13 mouse cellular contexts compared by ENCODE assay signal in the genomic region with DNA sequence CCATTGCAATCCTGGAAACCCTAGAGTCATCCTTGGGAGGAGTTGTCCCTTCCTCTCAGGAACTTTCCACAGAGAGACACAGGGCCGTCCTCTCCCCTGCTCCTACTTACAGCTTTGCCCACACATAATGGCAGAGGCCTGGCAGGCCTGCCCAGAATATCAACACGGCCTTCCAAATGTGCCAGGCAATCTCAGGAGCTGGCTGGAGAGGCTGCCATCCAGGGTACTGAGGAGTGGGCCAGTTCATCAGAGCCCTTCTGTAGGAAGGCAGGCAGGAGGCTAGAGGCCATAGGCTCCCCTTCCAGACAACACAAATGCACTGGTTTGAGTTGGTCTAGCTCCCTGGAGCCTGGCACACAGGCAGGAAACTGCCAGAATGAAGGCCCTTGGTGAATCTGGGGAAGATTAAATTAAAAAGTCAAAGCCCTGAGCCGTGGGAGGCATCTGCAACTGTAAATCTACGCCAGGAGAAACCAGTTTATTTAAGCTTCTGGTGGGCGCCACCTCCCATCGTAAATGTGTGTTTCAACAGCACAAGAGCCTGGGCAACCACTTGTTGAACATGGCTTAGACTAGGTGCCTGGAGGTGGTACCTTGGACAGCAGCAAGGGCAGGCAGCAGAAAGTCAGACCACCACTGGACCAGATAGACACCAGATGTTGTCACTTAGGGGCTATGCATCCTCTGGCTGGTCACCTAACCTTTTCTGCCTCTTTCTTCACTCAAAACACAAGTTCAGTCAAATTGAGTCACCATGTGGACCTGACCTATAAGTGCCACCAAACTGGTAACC.
DNase-seq lines count a peak whose midpoint lies in the region; ATAC-seq and TF ChIP-seq lines count a peak whose summit lies in the region.
"Had no signal": no experiment of that assay in that cellular context is flagged by ENCODE, and none has a peak within 500 bp of the region (broad histone marks: within the 10 kb centered on the region; RNA-seq: fewer than 3 reads in every experiment).

No protein-coding gene starts in this region.

- H3K9ac ChIP-seq in hindbrain, postnatal 0 days (replicated peaks; ENCODE audit: low read length), result no peak overlapping the region
- H3K9ac ChIP-seq: heart, embryonic 13.5 days; liver, postnatal 0 days had no signal

- H3K27ac ChIP-seq in hindbrain, postnatal 0 days, result 0 out of 2 replicates have a peak overlapping the region, but pooled peaks have one; percentile 27
- H3K27ac ChIP-seq: heart, embryonic 13.5 days; layer of hippocampus, adult 2 months had no signal

- no peaks in the 10 kb centered on the region for H3K27me3 ChIP-seq in hindbrain, postnatal 0 days (ENCODE audit: insufficient read depth, low read length)
- H3K27me3 ChIP-seq: heart, embryonic 13.5 days had no signal

- no peaks in the 10 kb centered on the region for H3K36me3 ChIP-seq in hindbrain, postnatal 0 days (ENCODE audit: insufficient read depth, low read length)
- H3K36me3 ChIP-seq: heart, embryonic 13.5 days had no signal

- WGBS in hindbrain, postnatal 0 days, result 64% methylated on average over 6 of the region's 6 CpGs

- peak; percentile 82 for ATAC-seq in hindbrain, postnatal 0 days
- ATAC-seq in activated CD4-positive, CD25-positive, alpha-beta regulatory T cell, adult 4 months, result no peak
- ATAC-seq: liver, postnatal 0 days had no signal

- peak; percentile 11 to 61 for DNase-seq in frontal cortex, postnatal 36 days (ENCODE audit: low spot score in 2 of 2)
- no peak for DNase-seq in frontal cortex, postnatal 25 days (ENCODE audit: low spot score in 2 of 2)
- peak; percentile 8 to 31 for DNase-seq in layer of hippocampus, postnatal 10 days (ENCODE audit: low spot score in 2 of 2)
- DNase-seq in layer of hippocampus, postnatal 25 days (ENCODE audit: extremely low spot score in 1 of 2, low spot score in 1 of 2), result no peak
- peak; percentile 18 for DNase-seq in R1 (ENCODE audit: low read depth, low spot score)
- peak; percentile 60 for DNase-seq in hindbrain, postnatal 0 days (ENCODE audit: low spot score)
- no peak for DNase-seq in urinary bladder, adult 2 months (ENCODE audit: low spot score)
- DNase-seq: cerebellum, adult 11-12 months; liver, postnatal 0 days had no signal

- TF ChIP-seq CTCF in hindbrain, postnatal 0 days (IDR thresholded peaks at IDR 0.05; ENCODE audit: low read depth), result no peak

- peaks cover 4% of the 10 kb centered on the region; the same call in 1 of the 2 replicates for H3K4me1 ChIP-seq in hindbrain, postnatal 0 days (ENCODE audit: insufficient read depth, low read length)
- H3K4me1 ChIP-seq: heart, embryonic 13.5 days had no signal

- no peak overlapping the region for H3K4me2 ChIP-seq in hindbrain, postnatal 0 days (ENCODE audit: low read depth, low read length)
- H3K4me2 ChIP-seq: heart, embryonic 13.5 days had no signal

- H3K4me3 ChIP-seq in hindbrain, postnatal 0 days (ENCODE audit: low read length), result no peak overlapping the region
- H3K4me3 ChIP-seq: erythroblast, embryonic 14.5 days; heart, embryonic 13.5 days; layer of hippocampus, adult 2 months had no signal

- no peaks in the 10 kb centered on the region for H3K9me3 ChIP-seq in hindbrain, postnatal 0 days (ENCODE audit: low read length)
- H3K9me3 ChIP-seq: heart, embryonic 13.5 days had no signal

Comparison
In these comparisons a context has a peak if more than half of its experiments do, and no peak if none do; other contexts are left out.
1. DNase-seq: peak in frontal cortex, postnatal 36 days (2 of 2), layer of hippocampus, postnatal 10 days (2 of 2), R1 (single experiment) and hindbrain, postnatal 0 days (single experiment); none in frontal cortex, postnatal 25 days (0 of 2), layer of hippocampus, postnatal 25 days (0 of 2) and urinary bladder, adult 2 months (single experiment).